Mouse (Mus musculus): Measurements from ENCODE around the gene Gjc1.

Gjc1 gene

DNA sequence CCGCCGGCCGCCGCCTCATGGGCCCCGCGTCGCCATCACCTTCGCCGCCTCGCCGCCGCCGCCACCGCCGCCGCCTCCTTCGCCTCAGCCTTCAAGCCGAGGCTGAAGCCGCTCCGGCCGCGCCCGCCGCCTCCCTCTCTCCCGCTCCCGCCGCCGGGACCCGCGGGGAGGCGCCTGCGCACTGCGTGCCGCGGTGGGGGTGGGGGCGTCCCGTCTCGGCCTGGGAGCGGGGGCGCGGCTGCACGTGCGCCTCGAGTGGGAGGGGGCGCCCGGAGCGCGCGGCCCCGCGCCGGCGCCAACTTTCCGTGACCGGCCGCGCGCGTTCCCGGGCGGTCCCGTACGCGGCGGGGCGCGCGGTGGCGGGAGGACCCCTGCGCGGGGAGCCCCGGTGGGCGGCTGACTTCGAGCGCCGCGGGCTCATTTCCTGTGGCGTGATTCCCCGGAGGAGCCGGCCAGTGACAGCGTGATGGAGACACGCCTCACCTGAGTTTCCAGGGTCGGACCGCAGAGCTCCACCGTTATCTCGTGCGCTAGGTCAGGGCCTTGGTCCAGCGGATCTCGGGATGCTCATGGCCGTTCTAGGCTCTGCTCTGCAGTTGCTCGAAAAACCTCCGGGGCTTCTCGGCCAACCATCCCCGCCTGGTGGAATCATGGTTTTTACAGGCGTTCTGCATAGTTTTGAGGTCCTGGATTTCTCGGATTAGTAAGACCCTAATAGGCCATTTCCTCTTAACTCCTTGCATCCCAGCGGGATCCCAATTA lies at the start of gene Gjc1:
Gene Gjc1 (minus strand): TSS at position 680 of the 762 bp plus-strand sequence.
- DNase-seq, result peak; percentile 51 to 63

DNA sequence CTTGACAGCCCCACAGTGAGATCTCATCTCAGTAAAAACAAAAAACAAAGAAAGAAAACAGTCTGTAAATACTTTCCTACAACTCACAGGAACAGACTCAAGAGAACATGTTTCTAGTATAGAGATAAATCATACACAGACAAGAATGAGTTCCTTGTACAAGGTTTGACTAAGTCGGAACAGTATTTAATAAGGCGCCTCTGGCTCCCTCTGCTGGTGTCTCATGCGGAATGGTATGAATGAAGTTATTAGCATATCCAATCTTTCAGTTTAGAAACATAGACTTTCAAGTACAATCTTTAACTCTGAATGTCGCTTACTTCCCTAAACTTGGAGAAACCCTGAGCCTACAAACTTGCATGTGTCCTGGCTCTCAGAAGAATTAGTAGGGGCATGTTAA lies 44.8 kb upstream of the Gjc1 start:
- DNase-seq, result peak; percentile 73 to 80

DNA sequence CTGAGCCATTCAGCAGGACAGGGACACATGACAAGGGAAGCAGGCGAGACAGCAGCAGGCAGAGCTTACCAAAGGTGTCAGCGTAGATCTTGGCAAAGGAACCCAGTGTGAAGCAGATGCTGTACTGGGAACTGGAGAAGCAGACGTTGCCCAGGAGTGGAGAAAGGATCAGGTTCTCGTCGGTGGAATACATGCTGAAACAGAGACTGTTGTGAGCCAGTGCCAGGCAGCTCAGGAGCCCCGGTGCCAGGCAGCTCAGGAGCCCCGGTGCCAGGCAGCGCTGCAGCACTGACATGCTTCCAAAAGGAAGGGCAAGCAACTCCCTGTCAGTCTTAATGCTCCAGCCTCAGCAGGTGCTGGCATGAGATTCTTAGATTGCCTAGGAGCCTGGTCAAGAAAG lies 40.4 kb upstream of the Gjc1 start:
- DNase-seq, result peak; percentile 35 to 42

DNA sequence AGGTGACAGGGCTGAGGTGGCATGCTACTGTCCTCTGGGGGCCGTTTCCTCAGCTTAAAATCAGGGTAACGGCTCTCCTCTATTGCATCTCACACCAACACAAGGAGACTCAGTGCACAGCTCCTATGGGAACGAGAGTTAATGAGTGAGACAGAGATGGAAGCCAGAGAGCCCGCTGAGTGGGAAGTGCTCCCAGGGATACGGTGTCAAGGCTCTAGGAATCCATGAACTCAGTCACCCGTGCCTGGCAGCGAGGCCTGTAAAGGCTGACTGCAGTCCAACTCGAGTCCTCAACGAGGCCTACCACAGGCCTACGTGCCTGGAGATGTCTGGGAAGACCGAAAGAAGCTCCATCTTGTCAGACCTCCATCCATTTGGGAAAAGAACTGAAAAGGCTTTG lies 39.5 kb upstream of the Gjc1 start:
- DNase-seq, result peak; percentile 28 to 37

DNA sequence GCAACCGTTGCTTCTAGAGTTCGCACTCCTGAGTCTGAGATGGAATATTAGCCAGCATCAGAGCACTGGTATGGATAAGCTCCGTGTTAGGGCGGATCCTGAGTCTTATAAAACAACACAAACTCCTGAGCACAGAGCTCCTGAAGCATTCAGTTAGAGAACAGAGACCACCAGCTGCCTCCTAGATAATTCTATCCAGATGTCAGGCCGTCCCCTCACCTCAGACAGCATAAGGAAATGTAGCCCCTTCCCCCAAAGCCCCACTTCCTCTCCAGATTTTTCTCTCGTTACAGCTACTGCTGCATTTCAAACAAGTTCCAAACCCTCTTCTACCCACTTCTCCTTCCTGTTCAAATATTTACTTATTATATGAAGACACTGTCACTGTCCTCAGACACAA lies 36.4 kb upstream of the Gjc1 start:
- no peak for DNase-seq

DNA sequence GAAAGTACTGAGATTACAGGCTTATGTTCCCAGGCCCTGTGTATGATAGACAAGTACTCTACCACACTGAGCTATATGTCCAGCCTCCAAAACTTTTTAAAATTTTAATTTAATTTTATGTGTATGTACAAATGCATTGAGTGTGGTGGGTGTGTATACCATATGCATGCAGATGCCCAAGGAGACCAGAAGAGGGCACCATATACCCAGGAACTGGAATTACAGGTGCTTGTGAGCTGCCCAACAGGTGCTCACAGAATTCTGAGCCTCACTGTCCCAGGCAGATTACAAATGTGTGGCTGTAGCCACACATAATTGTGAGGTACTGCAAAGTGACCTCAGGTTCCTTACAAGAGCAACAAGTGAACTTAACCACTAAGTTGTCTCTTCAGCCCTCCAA lies 34.3 kb upstream of the Gjc1 start:
- DNase-seq, result no peak

DNA sequence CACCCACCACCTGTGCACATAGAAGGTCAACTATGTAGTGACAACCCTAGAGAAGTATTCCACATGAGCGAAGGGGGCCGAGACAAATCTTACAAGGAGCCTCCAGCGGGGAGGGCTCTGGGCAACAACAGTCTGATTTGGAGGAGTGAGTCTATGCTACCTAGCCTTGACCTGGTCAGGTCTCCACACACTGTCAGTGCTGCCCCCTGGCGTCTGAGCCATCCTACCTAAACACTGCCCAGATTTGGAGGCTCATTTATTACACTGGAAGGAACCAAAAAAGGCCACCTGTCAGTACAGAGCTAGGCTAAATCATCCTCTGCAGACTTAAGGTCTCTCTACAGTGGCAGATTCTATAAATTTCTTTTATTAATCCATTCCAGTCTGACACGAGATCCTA lies 32.4 kb upstream of the Gjc1 start:
- peak; percentile 78 to 79 for DNase-seq

DNA sequence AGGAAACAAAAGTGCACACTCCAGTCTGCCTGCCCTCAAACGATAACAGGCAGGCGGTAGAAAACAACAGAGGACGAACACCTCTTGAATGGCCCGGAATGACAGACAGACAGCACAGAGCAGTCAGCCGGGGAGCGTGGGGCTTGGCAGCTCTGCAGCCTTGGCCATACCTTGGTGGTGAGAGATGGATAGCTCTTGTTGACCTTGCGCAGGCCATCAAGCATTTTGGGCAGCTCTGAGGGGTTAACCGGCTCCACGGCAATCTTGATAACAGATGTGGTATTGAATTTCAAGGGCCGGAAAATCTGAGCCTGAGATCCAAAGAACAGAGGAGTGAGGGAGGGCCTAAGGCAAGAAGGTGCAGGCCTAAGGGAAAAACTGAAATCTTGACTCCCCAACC lies 26.4 kb upstream of the Gjc1 start:
- no peak for DNase-seq

DNA sequence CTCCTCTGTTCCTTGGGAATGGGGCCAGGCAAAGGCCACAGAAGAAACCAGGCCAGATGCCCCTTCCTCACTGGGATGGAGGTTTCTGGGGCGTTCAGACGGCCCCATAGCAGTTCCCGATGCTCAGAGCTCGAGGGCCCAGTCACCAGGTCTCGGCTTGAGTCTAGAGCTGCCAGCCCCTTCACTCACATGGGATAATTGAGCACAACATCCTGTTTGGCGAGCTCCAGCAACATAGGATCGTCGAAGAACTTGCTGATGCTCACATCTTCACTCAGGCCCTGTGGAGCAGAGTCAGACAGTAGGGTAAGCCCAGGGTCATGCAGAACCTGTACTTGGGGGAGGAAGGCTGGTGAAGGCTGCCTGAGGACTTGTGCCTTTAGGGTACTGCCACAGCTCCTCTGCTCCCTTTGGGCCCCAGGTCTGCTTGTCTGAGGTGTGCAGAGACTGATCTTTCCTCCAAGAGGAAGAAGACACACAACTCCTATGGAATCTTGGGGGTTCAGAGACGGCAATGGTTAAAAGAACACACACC lies 19.2 kb upstream of the Gjc1 start:
- DNase-seq, result no peak

DNA sequence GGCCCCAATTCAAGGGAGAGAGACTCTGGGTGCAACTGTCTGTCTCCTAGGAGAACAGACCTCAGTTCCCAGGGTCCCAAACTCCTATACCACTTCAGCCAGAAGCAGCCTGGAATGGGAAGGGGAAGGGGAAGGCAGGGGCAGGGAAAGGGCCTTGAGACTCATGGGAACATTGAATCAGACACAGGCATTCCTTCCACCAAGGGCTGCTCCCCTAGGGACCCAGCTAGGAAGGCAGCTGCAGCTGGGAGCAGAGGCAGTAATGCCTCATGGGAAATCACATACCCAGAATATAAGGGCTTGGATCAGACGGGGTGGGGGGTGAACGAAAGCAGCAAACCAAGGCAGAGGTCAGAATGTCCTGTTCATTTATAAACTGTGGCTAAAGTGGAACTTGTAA lies 18.6 kb upstream of the Gjc1 start:
- no peak for DNase-seq

DNA sequence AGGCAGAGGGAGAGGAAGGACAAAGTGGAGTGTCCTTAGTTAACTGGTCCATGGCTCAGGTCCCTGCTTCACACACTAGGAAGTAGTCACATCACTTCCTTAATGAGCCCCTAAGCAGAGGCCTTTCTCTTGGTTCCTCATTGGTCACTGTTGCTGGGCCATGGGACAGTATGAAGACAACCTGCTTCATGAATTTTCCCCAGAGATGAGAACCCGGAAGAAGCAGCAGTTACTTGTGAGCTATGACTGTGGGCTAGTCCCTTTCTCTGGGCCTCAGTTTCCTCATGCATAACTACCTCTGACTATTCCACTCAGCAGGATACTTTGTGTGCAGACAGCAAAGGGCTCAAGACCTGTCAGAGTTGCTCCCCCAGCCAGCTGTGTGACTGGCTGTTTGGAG lies 17.9 kb upstream of the Gjc1 start:
- no peak for DNase-seq

DNA sequence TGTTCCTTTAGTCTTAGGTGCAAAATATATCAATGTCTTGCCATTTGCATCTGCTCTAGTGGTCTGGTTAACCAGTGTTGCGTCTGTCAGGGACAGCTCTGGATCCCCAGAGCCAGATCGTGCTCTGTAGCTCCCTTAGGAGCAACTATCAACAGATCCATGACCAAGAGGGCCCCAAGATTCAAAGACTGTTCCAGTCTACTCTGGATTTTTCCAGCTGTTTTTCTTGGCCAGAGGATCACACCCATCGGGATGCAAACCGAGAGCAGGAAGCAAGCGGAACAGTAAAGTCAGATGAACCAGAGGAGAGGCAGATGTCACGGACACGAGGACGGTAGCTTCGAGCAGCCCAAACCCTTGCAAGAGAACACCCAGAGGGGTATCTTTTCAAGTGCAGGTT lies 16.6 kb upstream of the Gjc1 start:
- no peak for DNase-seq

DNA sequence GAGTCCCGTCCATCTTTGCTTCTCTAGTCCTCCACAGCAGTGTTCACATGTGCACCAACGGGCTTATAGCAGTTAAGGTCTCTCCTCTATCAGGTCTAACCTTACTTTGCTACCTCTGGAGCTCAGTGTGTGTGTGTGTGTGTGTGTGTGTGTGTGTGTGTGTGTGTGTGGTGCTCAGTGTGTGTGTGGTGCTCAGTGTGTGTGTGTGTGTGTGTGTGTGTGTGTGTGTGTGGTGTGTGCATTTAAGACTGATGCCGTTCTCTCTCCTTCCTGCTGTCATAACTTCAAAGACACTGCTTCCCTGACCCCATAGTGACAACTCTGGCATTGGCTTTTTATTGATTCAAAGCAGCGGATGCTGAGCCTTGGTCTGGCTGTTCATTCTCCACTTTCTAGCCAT lies 16.0 kb upstream of the Gjc1 start, which contains the start of gene Higd1b:
Gene Higd1b (plus strand): TSS at position 301 of the 400 bp plus-strand sequence.
- DNase-seq, result no peak

DNA sequence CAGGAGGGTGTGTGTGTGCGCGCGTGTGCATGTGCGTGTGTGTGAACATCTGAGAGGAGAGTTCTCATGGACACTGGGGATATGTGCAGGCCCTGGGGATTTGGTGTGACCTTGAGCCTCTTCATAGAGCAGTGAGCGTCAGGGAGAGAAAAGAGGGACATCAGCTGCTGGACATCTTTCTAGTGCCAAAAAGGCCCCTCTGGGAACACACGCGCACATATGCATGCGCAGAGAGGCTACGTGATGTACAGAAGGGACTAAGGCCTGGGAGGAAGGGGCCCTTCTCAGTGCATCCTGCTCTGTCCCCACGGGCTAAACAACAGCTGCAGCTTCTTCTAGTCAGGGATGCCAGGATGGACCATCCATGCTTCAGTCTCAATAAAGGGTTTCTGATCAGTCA lies 14.7 kb upstream of the Gjc1 start:
- no peak for DNase-seq

DNA sequence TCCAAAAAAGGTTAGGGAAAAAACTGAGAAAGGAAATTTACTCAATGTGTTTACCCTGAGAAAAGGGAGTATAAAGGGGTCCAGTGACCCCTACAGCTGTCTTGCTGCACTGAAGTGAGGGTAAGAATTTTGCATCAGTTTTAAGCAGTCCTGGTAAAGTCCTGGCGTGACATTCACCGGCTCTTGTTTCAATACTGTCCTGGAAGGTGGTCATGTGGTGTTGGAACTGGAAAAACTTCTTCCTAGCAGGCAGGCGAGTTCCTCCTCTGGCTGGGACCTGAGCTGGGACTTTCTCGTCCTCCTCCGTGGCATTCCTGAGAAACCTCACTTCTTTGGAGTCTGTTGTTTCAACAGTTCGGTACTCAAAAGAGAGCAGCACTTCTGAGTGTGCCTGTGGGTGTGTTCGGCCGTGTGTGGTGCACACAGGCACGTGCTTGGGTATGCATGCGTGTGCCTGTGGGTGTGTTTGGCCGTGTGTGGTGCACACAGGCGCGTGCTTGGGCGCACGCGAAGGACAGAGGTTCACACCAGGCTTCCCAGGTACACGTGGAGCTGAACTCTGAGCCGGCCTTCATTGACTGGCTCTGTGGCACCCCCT lies 13.3 kb upstream of the Gjc1 start:
- DNase-seq, result no peak

DNA sequence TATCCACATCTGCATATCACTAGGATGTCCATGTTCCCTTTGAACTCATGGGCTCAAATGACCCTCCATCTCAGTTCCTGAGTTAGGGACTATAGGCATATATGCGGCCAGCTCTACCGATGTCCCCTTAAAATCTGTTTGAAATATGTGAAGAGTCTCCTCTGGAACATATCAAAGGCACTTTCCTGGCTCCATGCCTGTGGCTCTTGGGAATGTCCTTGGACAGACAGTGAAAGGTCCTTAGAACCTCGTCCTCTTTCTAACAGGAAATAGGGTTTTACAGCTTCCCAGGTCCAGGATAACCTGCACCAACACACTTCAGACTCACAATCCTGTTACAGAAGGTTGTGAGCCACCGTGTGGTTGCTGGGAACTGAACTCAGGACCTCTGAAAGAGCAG lies 10.8 kb upstream of the Gjc1 start:
- DNase-seq, result no peak

DNA sequence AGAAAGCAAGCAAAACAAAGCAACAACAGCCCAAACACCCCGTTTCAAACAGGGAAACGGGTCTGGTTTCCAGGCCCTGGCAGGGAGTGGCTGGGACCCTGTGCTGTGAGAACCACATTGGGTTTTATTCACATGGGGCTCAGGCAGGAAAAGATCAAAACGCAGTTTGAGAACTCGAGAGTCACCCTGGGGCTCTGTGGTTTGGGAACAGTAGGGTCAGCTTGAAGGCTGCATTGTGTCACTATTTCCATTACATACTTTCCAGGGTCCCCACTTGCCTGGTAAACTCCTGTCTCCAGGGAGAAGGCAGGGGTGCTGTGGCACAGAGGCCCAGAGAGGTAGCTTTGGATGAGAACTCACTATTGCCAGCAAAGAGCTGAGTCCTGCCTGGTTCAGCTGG lies 7.6 kb upstream of the Gjc1 start:
- no peak for DNase-seq

DNA sequence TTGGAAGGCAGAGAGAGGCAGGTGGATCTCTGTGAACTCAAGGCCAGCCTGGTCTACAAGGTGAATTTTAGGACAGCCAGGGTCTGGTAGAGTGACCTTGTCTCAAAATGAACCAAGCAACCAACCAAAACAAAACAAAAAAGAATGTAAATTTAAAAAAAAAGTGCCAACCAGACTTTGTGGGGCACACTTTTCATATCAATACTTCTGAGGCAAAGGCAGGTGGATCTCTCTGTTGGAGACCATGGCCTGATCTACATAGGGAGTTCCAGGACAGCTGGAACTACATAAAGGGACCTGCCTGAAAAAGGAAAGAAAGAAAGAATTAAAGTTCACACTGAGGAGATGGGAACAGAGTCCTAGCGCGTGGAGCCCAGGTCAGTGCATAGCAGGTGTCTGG lies 7.0 kb upstream of the Gjc1 start:
- DNase-seq, result no peak

DNA sequence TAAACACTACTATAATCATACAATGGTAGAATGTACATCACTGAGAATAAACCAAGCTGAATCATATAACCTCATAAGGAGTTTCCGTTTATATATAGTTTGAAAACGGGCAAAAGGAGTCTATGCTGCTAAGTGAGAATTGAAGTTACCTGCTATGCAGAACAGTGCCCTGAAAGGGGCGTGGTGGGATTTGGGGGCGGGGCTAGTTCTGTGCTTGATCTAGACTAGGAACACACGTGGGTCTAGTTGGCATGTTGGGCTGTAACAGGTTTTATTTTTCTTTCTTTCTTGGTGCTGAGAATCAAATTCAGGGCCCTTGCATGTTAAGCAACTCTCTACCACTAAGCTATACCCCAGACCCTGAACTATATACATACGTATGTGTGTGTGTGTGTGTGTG lies 1.7 kb upstream of the Gjc1 start:
- no peak for DNase-seq

DNA sequence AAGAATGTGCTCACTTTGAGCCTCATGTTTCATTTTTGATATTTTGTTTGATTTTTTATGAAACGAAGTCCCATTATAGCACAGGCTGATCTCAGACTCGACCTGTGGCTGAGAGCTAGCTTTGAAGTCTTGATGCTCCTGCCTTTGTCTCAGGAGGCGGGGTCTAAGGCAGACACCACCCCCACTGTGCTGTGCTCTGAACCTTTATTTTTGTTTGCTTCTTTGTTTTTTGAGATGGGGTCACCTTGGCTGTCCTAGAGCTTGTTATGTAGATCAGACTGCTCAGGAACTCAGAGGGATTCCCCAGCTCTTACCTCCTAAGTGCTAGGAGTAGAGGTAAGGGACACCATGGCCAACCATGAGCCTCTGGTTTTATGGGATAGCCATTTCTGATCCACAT lies 932 bp upstream of the Gjc1 start:
- DNase-seq, result no peak

DNA sequence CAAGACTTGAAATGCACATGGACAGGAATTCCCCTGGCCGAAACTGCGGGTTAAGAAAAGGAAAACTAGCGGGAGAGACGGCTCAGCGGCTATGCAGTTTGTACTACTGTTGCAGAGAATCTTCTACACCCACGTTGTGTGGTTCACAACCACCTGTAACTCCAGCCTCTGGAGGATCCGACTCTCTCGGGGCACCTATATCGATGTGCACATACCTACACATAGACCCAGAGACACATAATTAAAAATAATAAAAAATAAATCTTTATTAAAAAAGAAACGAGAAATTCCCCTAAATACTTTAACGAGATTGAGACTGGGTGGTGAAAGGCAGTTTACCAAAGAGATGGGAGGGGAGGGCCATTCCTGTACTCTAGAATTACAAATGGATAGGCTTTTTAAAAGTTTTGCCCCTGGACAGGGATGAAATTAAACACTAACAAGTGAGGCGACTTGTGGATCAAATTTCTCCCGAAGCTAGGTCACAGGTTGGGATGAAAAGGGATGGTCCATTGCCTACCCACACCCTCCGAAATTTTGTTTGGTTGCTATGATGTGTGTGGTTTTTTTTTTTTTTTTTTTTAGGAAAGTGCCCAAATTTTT lies 384 bp upstream of the Gjc1 start:
- no peak for DNase-seq

DNA sequence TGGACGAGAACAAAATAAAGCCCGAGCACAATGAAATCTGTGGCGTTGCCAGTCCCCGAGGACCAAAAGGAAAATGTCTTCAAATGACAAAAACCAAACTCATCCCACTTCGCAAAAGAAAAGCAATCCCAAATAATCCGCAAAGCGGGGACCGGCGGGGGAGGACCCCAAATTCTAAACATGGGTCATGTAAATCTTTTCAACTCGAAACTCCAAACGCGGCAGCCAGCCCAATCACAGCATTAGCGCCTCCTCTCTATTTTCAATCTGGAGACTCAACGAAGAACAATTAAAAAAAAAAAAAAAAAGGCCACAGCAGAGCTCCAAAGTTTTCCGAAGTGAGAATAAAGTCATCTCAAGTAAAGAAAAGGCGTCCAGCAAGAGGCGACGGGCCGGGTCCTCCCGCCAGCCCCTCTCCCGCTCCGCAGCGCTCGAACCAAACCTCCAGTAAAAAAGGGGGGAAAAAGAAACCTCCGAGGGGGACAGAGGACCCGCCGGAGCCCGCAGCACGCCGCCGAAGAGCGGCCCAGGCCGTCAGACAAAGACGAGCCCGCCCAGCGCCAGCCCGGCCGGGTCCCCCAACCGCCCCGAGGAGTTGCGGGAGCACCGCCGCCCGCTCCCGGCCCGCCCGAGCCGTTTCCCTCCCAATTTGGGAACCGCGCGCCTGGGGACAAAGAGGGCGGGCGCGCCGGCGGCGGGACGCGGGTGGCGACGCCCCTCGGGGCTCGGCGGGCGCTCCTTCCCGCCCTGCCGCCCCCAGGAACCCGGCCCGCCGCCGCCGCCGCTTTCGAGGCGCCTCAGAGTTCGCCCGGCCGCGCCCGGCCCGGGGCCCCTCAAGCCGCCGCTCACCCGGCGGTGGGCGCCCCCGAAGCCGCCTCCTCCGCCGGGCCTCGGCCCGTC lies 1.1 kb downstream of the Gjc1 start:
- DNase-seq, result peak; percentile 12 to 15

DNA sequence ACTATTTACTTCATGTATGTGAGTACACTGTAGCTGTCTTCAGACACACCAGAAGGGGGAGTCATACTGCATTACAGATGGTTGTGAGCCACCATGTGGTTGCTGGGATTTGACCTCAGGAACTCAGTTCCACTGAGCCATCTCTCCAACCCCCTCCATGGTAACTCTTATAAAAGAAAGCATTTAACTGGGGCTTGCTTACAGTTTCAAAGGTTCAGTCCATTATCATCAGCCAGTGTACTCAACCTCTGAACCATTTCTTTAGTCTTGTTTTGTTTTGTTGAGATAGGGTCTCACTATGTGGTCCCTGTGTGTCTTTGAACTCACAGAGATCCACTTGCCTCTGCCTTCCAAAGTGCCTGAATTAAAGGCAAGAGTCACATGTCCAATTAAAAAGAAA lies 4.6 kb downstream of the Gjc1 start:
- DNase-seq, result no peak
